Mouse (Mus musculus) embryonic facial prominence, embryonic 12.5 days (tissue): Measurements from ENCODE around the gene B3galt4. TPM values are rescaled to one million over a fixed set of nuclear protein-coding genes. Genes with fewer than 3 reads are reported as not detected.
A peak's percentile ranks its signal among the peaks of the same experiment; 100 is the strongest.
"Not testable (repeated sequence)": the region's sequence is repeated elsewhere in the genome, so short reads cannot be mapped to it uniquely, and the experiment has no call there.

Experiments used
- ATAC-seq: fragments of 200-750 bp; cut with Nextera tagmentation; 2 replicates; pipeline ENCODE4 v1.8.0; 2017; ENCODE audit not compliant: insufficient number of reproducible peaks, insufficient read depth, low FRiP score, low TSS enrichment
- H3K27ac ChIP-seq: fragments of 300-500 bp; sonication (generic); 2 replicates; pipeline ENCODE4 v1.5.1; 2016; ENCODE audit warnings: mild to moderate bottlenecking
- H3K27me3 ChIP-seq: fragments of 300-500 bp; sonication (generic); 2 replicates; pipeline ENCODE4 v1.6.1; 2016; ENCODE audit warnings: mild to moderate bottlenecking, moderate library complexity
- H3K36me3 ChIP-seq: fragments of 300-500 bp; sonication (generic); 2 replicates; pipeline ENCODE4 v1.6.1; 2016; ENCODE audit warnings: mild to moderate bottlenecking
- H3K4me1 ChIP-seq: fragments of 300-500 bp; sonication (generic); 2 replicates; pipeline ENCODE4 v1.6.1; 2016
- H3K4me2 ChIP-seq: fragments of 300-500 bp; sonication (generic); replicated peaks from 2 replicates; pipeline ENCODE4 v1.6.1; 2016; ENCODE audit warnings: mild to moderate bottlenecking, moderate library complexity
- H3K4me3 ChIP-seq: fragments of 300-500 bp; sonication (generic); 2 replicates; pipeline ENCODE4 v1.5.1; 2016; ENCODE audit warnings: mild to moderate bottlenecking
- H3K9ac ChIP-seq: fragments of 300-500 bp; sonication (generic); 2 replicates; pipeline ENCODE4 v1.6.1; 2016; ENCODE audit warnings: mild to moderate bottlenecking, moderate library complexity
- H3K9me3 ChIP-seq: fragments of 300-500 bp; sonication (generic); 2 replicates; pipeline ENCODE4 v1.6.1; 2016; ENCODE audit warnings: mild to moderate bottlenecking, moderate library complexity
- WGBS: fragments of 180-500 bp; shearing (Covaris S2); methylation state at CpG from one replicate; pipeline ENCODE4 v1.1.7; 2016; 5-methylcytosine and 5-hydroxymethylcytosine counted together
- polyA plus RNA-seq: library from polyadenylated mRNA; unstranded; fragments of >200 nt; fragmentation: Nextera tagmentation; extraction: Ambion mirVana; gene quantifications from 2 replicates; pipeline ENCODE4 v1.2.1, GENCODE M21; 2016

Gene B3galt4
- polyA plus RNA-seq, 1 experiment from 2014 or later, result 6.3 TPM

GRCm38 (mm10) chr17:33953961-33954565 lies 2.8 kb upstream of the B3galt4 start:
- no peak for ATAC-seq

GRCm38 (mm10) chr17:33953310-33953709 lies 2.0 kb upstream of the B3galt4 start:
- Histone ChIP-seq H3K27ac (no peak overlapping the region), H3K36me3 (peaks cover 46% of the 10 kb centered on the region), H3K9me3 (no peaks in the 10 kb centered on the region), H3K4me2 (peak overlapping the region; percentile 95), H3K27me3 (no peaks in the 10 kb centered on the region), H3K9ac (no peak overlapping the region), H3K4me1 (peaks cover 56% of the 10 kb centered on the region), H3K4me3 (no peak overlapping the region)
- no peak for ATAC-seq
- 80% methylated on average over 3 of the region's 3 CpGs for WGBS

More at GRCm38 (mm10) chr17:33953961-33954565, 2.8 kb upstream of the B3galt4 start:
- Histone ChIP-seq H3K36me3 (peaks cover 46% of the 10 kb centered on the region), H3K4me1 (peaks cover 56% of the 10 kb centered on the region), H3K27me3 (no peaks in the 10 kb centered on the region), H3K27ac (peak overlapping the region; percentile 94), H3K4me3 (peak overlapping the region; percentile 68), H3K9ac (peak overlapping the region; percentile 90), H3K4me2 (peak overlapping the region; percentile 95), H3K9me3 (no peaks in the 10 kb centered on the region)
- 33% methylated on average over 5 of the region's 5 CpGs for WGBS

GRCm38 (mm10) chr17:33952879-33953278 lies 1.6 kb upstream of the B3galt4 start:
- ATAC-seq, result no peak
- 84% methylated on average over 4 of the region's 4 CpGs for WGBS
- H3K27ac ChIP-seq, result no peak overlapping the region
- H3K27me3 ChIP-seq, result no peaks in the 10 kb centered on the region
- H3K4me3 ChIP-seq, result no peak overlapping the region
- H3K4me2 ChIP-seq, result peak overlapping the region; percentile 7; the same call in 1 of the 2 replicates
- peaks cover 56% of the 10 kb centered on the region for H3K4me1 ChIP-seq
- H3K36me3 ChIP-seq, result peaks cover 49% of the 10 kb centered on the region
- H3K9me3 ChIP-seq, result no peaks in the 10 kb centered on the region
- H3K9ac ChIP-seq, result peak overlapping the region; percentile 41; the same call in 1 of the 2 replicates

- H3K4me1 ChIP-seq, result peaks cover 54% of the 10 kb centered on the region
- peak overlapping the region; percentile 44; the same call in 1 of the 2 replicates for H3K4me3 ChIP-seq
- H3K36me3 ChIP-seq, result peaks cover 56% of the 10 kb centered on the region
- ATAC-seq, H3K9me3 ChIP-seq, H3K27me3 ChIP-seq: not testable (repeated sequence)
- H3K4me2 ChIP-seq, result peak overlapping the region; percentile 87
- WGBS, result 81% methylated on average over 13 of the region's 13 CpGs
- peak overlapping the region; percentile 67; the same call in 1 of the 2 replicates for H3K9ac ChIP-seq
- H3K27ac ChIP-seq, result peak overlapping the region; percentile 93; the same call in 1 of the 2 replicates
Observed at GRCm38 (mm10) chr17:33952015-33952414, 727 bp upstream of the B3galt4 start.

- peak overlapping the region; percentile 93; the same call in 1 of the 2 replicates for H3K27ac ChIP-seq
- H3K9me3 ChIP-seq, result no peaks in the 10 kb centered on the region
- H3K9ac ChIP-seq, result peak overlapping the region; percentile 67
- H3K4me1 ChIP-seq, result peaks cover 48% of the 10 kb centered on the region
- peaks cover 70% of the 10 kb centered on the region for H3K36me3 ChIP-seq
- peak overlapping the region; percentile 87 for H3K4me2 ChIP-seq
- H3K4me3 ChIP-seq, result peak overlapping the region; percentile 44
- ATAC-seq, result no peak
- no peaks in the 10 kb centered on the region for H3K27me3 ChIP-seq
- 74% methylated on average over 10 of the region's 10 CpGs for WGBS
Observed at GRCm38 (mm10) chr17:33950131-33950625, 1.1 kb downstream of the B3galt4 start.

- no peak overlapping the region for H3K4me2 ChIP-seq
- no peak overlapping the region for H3K27ac ChIP-seq
- peaks cover 79% of the 10 kb centered on the region for H3K36me3 ChIP-seq
- H3K4me1 ChIP-seq, result peaks cover 42% of the 10 kb centered on the region
- ATAC-seq, result no peak
- H3K27me3 ChIP-seq, result no peaks in the 10 kb centered on the region
- WGBS, result 91% methylated on average over 19 of the region's 19 CpGs
- no peak overlapping the region for H3K4me3 ChIP-seq
- H3K9me3 ChIP-seq, result no peaks in the 10 kb centered on the region
- no peak overlapping the region for H3K9ac ChIP-seq
Observed at GRCm38 (mm10) chr17:33948905-33949537, 2.3 kb downstream of the B3galt4 start.

- Histone ChIP-seq H3K4me3 (no peak overlapping the region), H3K27ac (no peak overlapping the region), H3K4me1 (peaks cover 35% of the 10 kb centered on the region), H3K27me3 (no peaks in the 10 kb centered on the region), H3K9me3 (no peaks in the 10 kb centered on the region), H3K9ac (no peak overlapping the region), H3K36me3 (peaks cover 74% of the 10 kb centered on the region), H3K4me2 (no peak overlapping the region)
- ATAC-seq, result no peak
- 84% methylated on average over 22 of the region's 22 CpGs for WGBS
Observed at GRCm38 (mm10) chr17:33948090-33948904, 3.0 kb downstream of the B3galt4 start.

- Histone ChIP-seq H3K4me1 (peaks cover 27% of the 10 kb centered on the region), H3K9me3 (no peaks in the 10 kb centered on the region), H3K9ac (no peak overlapping the region), H3K4me2 (no peak overlapping the region), H3K4me3 (no peak overlapping the region), H3K27ac (no peak overlapping the region), H3K27me3 (no peaks in the 10 kb centered on the region), H3K36me3 (peaks cover 71% of the 10 kb centered on the region)
- ATAC-seq, result no peak
- WGBS, result 93% methylated on average over 10 of the region's 10 CpGs
Observed at GRCm38 (mm10) chr17:33947430-33948089, 3.7 kb downstream of the B3galt4 start.

- WGBS, result 93% methylated on average over 15 of the region's 15 CpGs
- no peak overlapping the region for H3K27ac ChIP-seq
- H3K4me2 ChIP-seq, result no peak overlapping the region
- H3K27me3 ChIP-seq, result no peaks in the 10 kb centered on the region
- ATAC-seq, result no peak
- H3K9ac ChIP-seq, result no peak overlapping the region
- no peaks in the 10 kb centered on the region for H3K9me3 ChIP-seq
- H3K4me3 ChIP-seq, result no peak overlapping the region
- H3K4me1 ChIP-seq, result peaks cover 14% of the 10 kb centered on the region
- peaks cover 45% of the 10 kb centered on the region for H3K36me3 ChIP-seq
Observed at GRCm38 (mm10) chr17:33943454-33943853, 7.8 kb downstream of the B3galt4 start.

- whole genome bisulfite sequencing, result 55% methylated on average over 19 of the region's 19 CpGs
- peak overlapping the region; percentile 92 for H3K4me2 ChIP-seq
- peak overlapping the region; percentile 71 for H3K9ac ChIP-seq
- H3K4me1 ChIP-seq, result peaks cover 14% of the 10 kb centered on the region
- peak overlapping the region; percentile 79 for H3K4me3 ChIP-seq
- ATAC-seq, result no peak
- H3K27ac ChIP-seq, result no peak overlapping the region
- H3K36me3 ChIP-seq, result peaks cover 41% of the 10 kb centered on the region
- H3K27me3 ChIP-seq, result no peaks in the 10 kb centered on the region
- no peaks in the 10 kb centered on the region for H3K9me3 ChIP-seq
Observed at GRCm38 (mm10) chr17:33941381-33941780, 9.9 kb downstream of the B3galt4 start.

- Histone ChIP-seq H3K4me2 (peak overlapping the region; percentile 92), H3K27ac (no peak overlapping the region), H3K9ac (peak overlapping the region; percentile 71), H3K9me3 (no peaks in the 10 kb centered on the region), H3K27me3 (no peaks in the 10 kb centered on the region), H3K36me3 (peaks cover 40% of the 10 kb centered on the region), H3K4me3 (peak overlapping the region; percentile 79), H3K4me1 (peaks cover 14% of the 10 kb centered on the region)
- ATAC-seq, result no peak
- WGBS, result 2% methylated on average over 26 of the region's 26 CpGs
Observed at GRCm38 (mm10) chr17:33940981-33941380, 10.3 kb downstream of the B3galt4 start.
